Mouse (Mus musculus) hindbrain, embryonic 12.5 days (tissue): ENCODE data around the gene Vcam1. TPM values are rescaled to one million over a fixed set of nuclear protein-coding genes. Genes with fewer than 3 reads are reported as not detected.

Source experiments
- ATAC-seq: fragments of 200-750 bp; cut with Nextera tagmentation; 2 replicates; pipeline ENCODE4 v1.8.0; 2017; ENCODE audit warnings: moderate TSS enrichment; ENCODE audit not compliant: low FRiP score
- H3K27ac ChIP-seq: fragments of 300-500 bp; sonication (generic); 2 replicates; pipeline ENCODE4 v1.5.1; 2016; ENCODE audit warnings: mild to moderate bottlenecking
- H3K27me3 ChIP-seq: fragments of 300-500 bp; sonication (generic); 2 replicates; pipeline ENCODE4 v1.6.1; 2016; ENCODE audit warnings: mild to moderate bottlenecking
- H3K36me3 ChIP-seq: fragments of 300-500 bp; sonication (generic); 2 replicates; pipeline ENCODE4 v1.6.1; 2016; ENCODE audit warnings: mild to moderate bottlenecking
- H3K4me1 ChIP-seq: fragments of 300-500 bp; sonication (generic); 2 replicates; pipeline ENCODE4 v1.6.1; 2016
- H3K4me2 ChIP-seq: fragments of 300-500 bp; sonication (generic); replicated peaks from 2 replicates; pipeline ENCODE4 v1.6.1; 2016; ENCODE audit warnings: mild to moderate bottlenecking
- H3K4me3 ChIP-seq: fragments of 300-500 bp; sonication (generic); 2 replicates; pipeline ENCODE4 v1.5.1; 2016; ENCODE audit warnings: mild to moderate bottlenecking
- H3K9ac ChIP-seq: fragments of 300-500 bp; sonication (generic); 2 replicates; pipeline ENCODE4 v1.6.1; 2016; ENCODE audit warnings: mild to moderate bottlenecking, moderate library complexity
- H3K9me3 ChIP-seq: fragments of 300-500 bp; sonication (generic); replicated peaks from 2 replicates; pipeline ENCODE4 v1.6.1; 2016; ENCODE audit warnings: mild to moderate bottlenecking
- WGBS: fragments of 180-500 bp; shearing (Covaris S2); methylation state at CpG from one replicate; pipeline ENCODE4 v1.1.7; 2016; 5-methylcytosine and 5-hydroxymethylcytosine counted together
- polyA plus RNA-seq: library from polyadenylated mRNA; unstranded; fragments of >200 nt; fragmentation: Nextera tagmentation; extraction: Ambion mirVana; gene quantifications from 2 replicates; pipeline ENCODE4 v1.2.1, GENCODE M21; 2016

The Vcam1 gene
- polyA plus RNA-seq, 1 experiment from 2014 or later = 81.2 TPM

DNA sequence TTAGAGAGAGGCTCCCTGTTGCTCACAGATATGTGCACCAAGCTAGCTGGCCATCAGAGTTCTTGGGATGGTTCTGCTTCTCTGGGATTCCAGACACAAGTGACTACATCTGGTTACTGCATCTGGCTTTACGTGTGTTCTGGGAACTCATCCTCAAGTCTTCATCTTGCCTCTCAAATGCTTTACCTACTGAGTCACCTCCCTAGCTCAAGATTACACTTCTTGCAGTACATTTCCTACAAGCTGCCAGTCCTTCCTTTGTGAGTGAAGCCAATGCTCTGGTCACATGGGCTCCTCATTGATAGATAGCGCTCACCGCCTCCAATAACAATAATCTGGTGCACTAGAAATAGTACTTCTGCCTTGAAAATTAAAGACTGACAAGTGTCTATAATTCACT is 11.7 kb upstream of the Vcam1 start:
- Histone ChIP-seq H3K4me1 (no peaks in the 10 kb centered on the region), H3K4me2 (no peak overlapping the region), H3K9me3 (no peaks in the 10 kb centered on the region), H3K27me3 (no peaks in the 10 kb centered on the region), H3K9ac (no peak overlapping the region), H3K4me3 (no peak overlapping the region), H3K27ac (no peak overlapping the region), H3K36me3 (no peaks in the 10 kb centered on the region)
- ATAC-seq = no peak
- WGBS = 95% methylated on average over 3 of the region's 3 CpGs

DNA sequence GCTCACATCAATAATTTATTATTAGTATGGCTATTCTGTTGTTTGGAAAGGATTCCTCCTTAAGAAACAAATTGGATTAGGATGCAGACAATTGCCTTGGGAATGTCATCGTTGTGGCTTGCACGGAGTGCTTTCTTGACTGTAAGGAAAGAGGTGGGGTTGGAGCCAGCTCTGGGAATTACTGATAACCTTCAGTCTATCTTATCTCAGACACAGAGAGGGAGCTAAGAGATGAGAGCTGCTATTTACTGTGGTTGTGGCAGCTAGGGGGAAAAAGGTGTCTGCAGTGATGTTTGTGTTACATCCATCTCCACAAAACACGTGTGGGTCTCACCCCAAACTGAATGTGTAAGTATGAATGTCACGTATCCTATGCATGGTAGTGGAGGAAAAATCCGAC is 9.5 kb upstream of the Vcam1 start:
- 79% methylated on average over 5 of the region's 5 CpGs for WGBS
- no peak for ATAC-seq

DNA sequence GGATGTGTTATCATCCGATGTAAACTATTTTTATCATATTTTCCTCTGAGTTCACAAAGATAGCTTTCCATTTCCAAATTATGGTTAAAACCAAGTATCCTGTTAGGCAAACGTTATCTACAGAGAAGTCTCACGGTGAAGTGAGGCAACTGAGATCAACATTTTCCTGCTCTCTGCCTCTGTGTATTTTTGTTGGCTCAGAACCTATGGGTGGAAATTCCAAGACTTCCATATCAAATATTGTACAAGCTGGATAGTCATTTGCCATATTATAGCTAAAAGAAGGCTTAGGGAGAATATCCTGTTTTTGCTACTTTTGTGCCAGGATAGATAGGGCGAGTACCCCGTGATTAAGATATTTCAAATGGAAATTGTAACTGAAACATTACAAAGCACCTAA is 8.6 kb upstream of the Vcam1 start:
- H3K4me2 ChIP-seq = no peak overlapping the region
- no peaks in the 10 kb centered on the region for H3K9me3 ChIP-seq
- no peaks in the 10 kb centered on the region for H3K36me3 ChIP-seq
- no peaks in the 10 kb centered on the region for H3K4me1 ChIP-seq
- no peak overlapping the region for H3K4me3 ChIP-seq
- WGBS = 85% methylated on average over 5 of the region's 5 CpGs
- no peak overlapping the region for H3K9ac ChIP-seq
- no peak for ATAC-seq
- H3K27me3 ChIP-seq = no peaks in the 10 kb centered on the region
- no peak overlapping the region for H3K27ac ChIP-seq

More for the DNA sequence above, 9.5 kb upstream of the Vcam1 start:
- Histone ChIP-seq H3K4me1 (no peaks in the 10 kb centered on the region), H3K36me3 (no peaks in the 10 kb centered on the region), H3K4me2 (no peak overlapping the region), H3K4me3 (no peak overlapping the region), H3K9me3 (no peaks in the 10 kb centered on the region), H3K27ac (no peak overlapping the region), H3K9ac (no peak overlapping the region), H3K27me3 (no peaks in the 10 kb centered on the region)

DNA sequence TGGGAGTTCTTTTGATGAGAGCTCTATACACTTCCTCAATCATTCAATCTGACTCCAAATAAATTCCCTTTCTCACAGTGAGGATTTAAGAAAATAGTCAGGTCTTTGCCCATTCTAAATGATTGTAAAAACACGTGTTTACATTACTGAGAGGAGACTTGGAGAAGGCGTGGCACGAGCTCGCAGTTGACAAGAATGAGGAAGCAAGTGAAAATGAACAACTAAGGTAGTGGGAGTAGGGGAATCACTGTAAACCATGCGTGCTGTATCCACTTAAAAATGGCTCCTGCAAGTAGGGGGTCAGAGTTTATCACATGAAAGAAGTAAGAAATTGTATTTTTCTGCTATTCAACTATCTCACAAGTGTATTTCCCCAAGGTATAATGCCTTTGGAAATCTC is 3.9 kb upstream of the Vcam1 start:
- no peak overlapping the region for H3K4me2 ChIP-seq
- no peak overlapping the region for H3K4me3 ChIP-seq
- 74% methylated on average over 5 of the region's 5 CpGs for WGBS
- no peaks in the 10 kb centered on the region for H3K9me3 ChIP-seq
- H3K27ac ChIP-seq = no peak overlapping the region
- H3K9ac ChIP-seq = no peak overlapping the region
- H3K27me3 ChIP-seq = no peaks in the 10 kb centered on the region
- no peaks in the 10 kb centered on the region for H3K4me1 ChIP-seq
- no peak for ATAC-seq
- H3K36me3 ChIP-seq = no peaks in the 10 kb centered on the region

DNA sequence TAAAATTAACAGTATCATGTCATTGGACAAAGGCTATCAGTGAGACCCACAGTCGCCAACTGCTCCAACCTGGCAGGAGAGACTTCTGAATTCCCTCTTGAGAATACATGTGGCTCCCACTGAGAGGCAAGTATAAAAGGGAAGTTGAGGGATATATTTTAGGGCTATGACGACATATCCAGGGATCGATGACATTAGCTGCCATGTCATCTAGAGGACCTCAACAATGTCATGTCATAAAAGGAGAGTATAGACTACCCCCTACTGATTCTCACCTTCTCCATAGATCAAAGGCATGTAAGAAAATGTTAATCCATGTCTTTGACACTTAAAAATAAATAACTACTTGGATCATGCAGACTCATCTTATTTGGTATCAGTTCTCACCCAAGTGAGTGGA is 1.2 kb upstream of the Vcam1 start:
- no peak for ATAC-seq
- no peaks in the 10 kb centered on the region for H3K9me3 ChIP-seq

DNA sequence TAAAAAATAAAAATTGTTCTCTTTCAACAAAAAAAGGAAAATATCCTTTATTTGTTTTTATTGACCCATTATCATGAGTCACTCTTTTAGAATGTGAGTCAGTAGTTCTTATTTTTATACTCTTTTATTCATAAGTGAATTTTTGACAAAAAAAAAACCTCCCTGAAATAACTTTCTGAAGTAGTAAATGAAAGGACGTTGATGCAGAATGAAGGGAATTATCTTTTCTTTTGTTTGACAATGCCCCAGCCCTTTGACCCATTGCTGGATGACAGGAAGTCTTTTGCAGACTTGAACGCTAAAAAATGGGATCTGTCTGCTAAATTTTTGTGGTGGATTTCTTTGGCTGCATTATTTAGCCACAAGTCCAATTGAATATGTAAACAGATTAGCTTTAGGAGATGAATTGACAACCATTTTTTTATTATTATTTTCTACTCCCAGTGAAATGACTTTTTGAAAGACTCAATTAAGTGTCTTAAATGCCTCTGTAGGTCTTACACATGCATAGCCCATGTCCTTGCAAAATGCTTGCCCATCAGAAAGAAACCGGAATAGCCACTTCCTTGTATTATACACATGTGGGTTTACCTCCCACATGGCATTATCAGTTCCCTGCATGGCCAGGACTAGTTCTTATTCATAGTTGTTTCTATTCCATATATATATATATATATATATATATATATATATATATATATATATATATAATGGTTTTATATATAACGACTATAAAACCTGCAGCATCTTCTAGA is 530 bp upstream of the Vcam1 start:
- no peak overlapping the region for H3K4me2 ChIP-seq
- H3K27me3 ChIP-seq = no peaks in the 10 kb centered on the region
- H3K4me3 ChIP-seq = no peak overlapping the region
- no peaks in the 10 kb centered on the region for H3K9me3 ChIP-seq
- no peaks in the 10 kb centered on the region for H3K36me3 ChIP-seq
- no peak overlapping the region for H3K27ac ChIP-seq
- 43% methylated on average over 4 of the region's 4 CpGs for WGBS
- peaks cover 10% of the 10 kb centered on the region for H3K4me1 ChIP-seq
- no peak for ATAC-seq
- H3K9ac ChIP-seq = no peak overlapping the region

More for the DNA sequence above, 1.2 kb upstream of the Vcam1 start:
- H3K9ac ChIP-seq = no peak overlapping the region
- H3K4me1 ChIP-seq = peaks cover 10% of the 10 kb centered on the region
- no peaks in the 10 kb centered on the region for H3K36me3 ChIP-seq
- 81% methylated on average over 3 of the region's 3 CpGs for WGBS
- no peak overlapping the region for H3K4me2 ChIP-seq
- H3K27me3 ChIP-seq = no peaks in the 10 kb centered on the region
- H3K4me3 ChIP-seq = no peak overlapping the region
- no peak overlapping the region for H3K27ac ChIP-seq

DNA sequence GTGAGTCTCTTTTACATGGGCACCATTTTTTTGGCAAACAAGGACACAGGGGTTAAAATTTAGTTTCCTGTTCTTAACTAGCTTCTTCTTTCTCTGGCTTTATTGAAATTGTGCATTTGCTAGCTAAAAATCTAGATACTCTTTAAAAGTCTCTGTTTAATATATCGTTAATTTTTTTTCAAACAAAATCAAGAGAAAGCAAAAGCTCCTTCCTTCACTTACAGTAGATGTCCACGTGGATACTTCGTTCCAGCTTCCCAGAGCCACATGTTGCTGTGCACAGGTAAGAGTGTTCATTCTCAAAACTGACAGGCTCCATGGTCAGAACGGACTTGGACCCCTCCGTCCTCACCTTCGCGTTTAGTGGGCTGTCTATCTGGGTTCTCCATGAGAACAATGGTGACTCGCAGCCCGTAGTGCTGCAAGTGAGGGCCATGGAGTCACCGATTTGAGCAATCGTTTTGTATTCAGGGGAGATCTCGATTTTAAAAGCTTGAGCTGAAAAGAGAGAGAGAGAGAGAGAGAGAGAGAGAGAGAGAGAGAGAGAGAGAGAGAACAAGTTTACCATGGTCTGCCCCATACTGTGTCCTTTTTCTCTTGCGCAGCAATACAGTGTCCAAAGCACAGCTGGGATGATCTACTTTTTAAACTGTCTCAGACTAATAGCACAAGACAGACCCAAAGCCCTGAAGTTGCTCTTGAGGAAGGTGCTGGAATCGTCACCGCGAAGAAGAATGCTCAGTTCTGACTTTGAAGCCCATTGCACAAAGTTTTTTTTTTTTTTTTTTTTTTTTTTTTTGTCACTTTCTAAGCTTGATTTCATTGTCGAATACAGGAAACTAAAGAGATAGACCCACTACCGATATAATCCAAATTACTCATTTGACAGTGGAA is 930 bp downstream of the Vcam1 start:
- Histone ChIP-seq H3K4me3 (peak overlapping the region; percentile 27), H3K9ac (peak overlapping the region; percentile 43), H3K36me3 (0 out of 2 replicates have a peak, but pooled peaks cover 3% of the 10 kb centered on the region), H3K27ac (peak overlapping the region; percentile 62), H3K27me3 (no peaks in the 10 kb centered on the region), H3K4me2 (peak overlapping the region; percentile 48), H3K4me1 (peaks cover 10% of the 10 kb centered on the region), H3K9me3 (no peaks in the 10 kb centered on the region)
- 47% methylated on average over 18 of the region's 18 CpGs for WGBS
- ATAC-seq = peak; percentile 48; the same call in 1 of the 2 replicates

DNA sequence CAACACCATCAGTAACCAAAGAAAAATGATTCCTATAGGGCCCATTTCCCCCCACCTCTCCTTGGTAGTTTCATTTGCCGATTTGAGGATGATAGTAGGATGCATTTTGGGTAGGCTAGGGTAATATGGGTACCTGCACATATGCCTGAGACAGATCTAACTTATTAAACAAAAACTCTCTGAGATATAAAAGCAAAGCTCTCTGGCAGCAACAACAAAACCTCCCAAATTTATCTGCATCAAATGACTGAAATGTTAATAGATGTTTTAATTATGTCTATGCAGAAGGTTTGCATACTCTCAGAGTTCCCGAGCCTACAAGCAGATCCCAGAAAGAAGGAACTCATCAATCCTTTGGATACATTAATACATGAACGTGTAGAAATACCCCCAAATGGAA is 1.7 kb downstream of the Vcam1 start:
- Histone ChIP-seq H3K36me3 (0 out of 2 replicates have a peak, but pooled peaks cover 3% of the 10 kb centered on the region), H3K27me3 (no peaks in the 10 kb centered on the region), H3K4me3 (peak overlapping the region; percentile 27), H3K4me1 (peaks cover 10% of the 10 kb centered on the region), H3K4me2 (peak overlapping the region; percentile 48), H3K9ac (peak overlapping the region; percentile 43), H3K27ac (no peak overlapping the region), H3K9me3 (no peaks in the 10 kb centered on the region)
- no peak for ATAC-seq
- WGBS = 58% methylated on average over 3 of the region's 3 CpGs

DNA sequence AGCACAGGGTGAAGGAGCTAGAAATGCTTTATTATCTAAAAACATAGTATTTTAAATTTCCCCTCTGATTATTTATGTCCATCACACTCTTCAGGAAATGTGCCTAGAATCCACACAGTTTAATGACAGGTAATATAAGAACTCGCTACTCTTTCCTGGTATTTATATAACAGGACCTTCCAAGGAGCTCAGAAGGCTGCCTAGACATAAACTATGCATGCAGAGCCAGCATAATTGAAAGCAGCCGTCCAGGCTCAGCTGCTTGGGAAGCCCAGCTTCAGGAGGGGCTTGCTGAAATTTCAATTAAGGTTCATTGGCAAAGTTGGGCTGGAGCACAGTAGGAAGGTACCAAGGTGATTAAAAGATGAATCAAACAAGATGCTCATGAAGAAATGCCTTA is 2.2 kb downstream of the Vcam1 start:
- WGBS = 33% methylated on average over 2 of the region's 2 CpGs
- Histone ChIP-seq H3K36me3 (0 out of 2 replicates have a peak, but pooled peaks cover 3% of the 10 kb centered on the region), H3K4me3 (peak overlapping the region; percentile 24), H3K27ac (peak overlapping the region; percentile 75), H3K4me2 (peak overlapping the region; percentile 48), H3K4me1 (peaks cover 10% of the 10 kb centered on the region), H3K9me3 (no peaks in the 10 kb centered on the region), H3K9ac (peak overlapping the region; percentile 10; the same call in 1 of the 2 replicates), H3K27me3 (no peaks in the 10 kb centered on the region)
- no peak for ATAC-seq

DNA sequence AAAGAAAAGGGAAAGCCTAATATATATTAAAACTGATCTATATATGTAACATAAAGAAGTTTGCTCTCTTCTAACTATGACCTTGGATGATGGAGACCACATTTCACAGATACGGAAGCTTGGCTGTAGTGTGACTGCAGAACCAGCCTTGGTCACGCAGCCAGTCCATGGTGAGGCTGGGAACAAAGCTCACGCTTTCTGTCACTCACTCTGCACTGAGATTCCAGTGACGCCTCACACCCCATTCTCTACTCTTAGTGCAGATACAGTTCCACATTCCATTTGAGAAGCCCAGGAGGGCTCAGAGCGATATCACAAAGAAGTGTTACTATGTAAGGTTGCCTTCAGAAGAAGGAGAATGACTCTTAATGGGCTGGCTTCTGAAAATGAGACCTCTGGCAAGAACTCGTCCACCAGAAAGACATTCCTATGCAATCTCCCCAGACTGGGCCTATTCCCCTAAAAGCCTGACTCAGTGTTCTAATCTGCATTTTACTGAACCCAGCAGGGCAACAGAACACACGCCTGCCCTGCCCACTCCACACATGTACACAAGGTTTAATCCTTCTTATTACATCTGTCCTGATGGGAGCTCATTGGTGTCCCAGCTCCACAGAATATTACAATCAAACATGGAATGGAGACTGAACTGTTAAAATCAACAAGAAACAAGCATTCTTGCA is 2.8 kb downstream of the Vcam1 start:
- ATAC-seq = peak; percentile 84
- peak overlapping the region; percentile 48 for H3K4me2 ChIP-seq
- H3K4me3 ChIP-seq = peak overlapping the region; percentile 24
- H3K9me3 ChIP-seq = no peaks in the 10 kb centered on the region
- peak overlapping the region; percentile 20; the same call in 1 of the 2 replicates for H3K9ac ChIP-seq
- no peaks in the 10 kb centered on the region for H3K27me3 ChIP-seq
- H3K27ac ChIP-seq = peak overlapping the region; percentile 75
- WGBS = 24% methylated on average over 7 of the region's 7 CpGs
- peaks cover 10% of the 10 kb centered on the region for H3K4me1 ChIP-seq
- 0 out of 2 replicates have a peak, but pooled peaks cover 3% of the 10 kb centered on the region for H3K36me3 ChIP-seq

DNA sequence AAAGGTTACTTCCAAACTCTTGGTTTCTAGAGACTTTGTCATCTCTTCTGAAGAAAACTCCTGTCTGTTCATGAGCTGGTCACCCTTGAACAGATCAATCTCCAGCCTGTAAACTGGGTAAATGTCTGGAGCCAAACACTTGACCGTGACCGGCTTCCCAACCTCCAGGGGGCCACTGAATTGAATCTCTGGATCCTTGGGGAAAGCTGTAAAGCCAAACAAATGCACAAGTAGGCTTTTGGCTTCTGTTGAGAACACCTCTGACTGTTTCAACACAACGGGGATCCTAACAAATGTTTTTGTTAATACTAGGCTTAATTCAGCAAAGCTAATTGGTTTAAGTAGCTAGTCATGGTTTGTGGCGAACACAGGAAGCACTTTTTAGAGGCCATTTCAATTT is 3.4 kb downstream of the Vcam1 start:
- peak overlapping the region; percentile 24 for H3K4me3 ChIP-seq
- peaks cover 10% of the 10 kb centered on the region for H3K4me1 ChIP-seq
- WGBS = 19% methylated on average over 4 of the region's 4 CpGs

DNA sequence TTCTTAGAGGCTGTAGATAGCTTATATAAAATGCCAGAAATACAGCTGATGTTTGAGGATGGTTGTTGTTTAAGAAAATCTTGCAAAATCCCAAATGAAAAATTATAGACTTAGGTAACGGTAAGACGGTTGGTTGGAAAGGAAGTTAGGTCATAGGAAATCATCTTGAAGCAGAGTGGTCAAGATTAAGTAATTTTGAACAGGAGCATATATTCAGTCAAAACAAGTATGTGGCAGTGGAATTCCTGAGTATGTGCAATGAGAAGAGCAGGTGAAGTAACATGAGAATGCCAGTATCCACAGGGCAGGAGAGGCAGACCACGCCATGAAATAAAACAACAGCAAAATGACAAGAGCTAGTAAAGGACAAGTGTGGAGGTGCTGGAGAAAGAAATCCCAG is 5.7 kb downstream of the Vcam1 start:
- no peak for ATAC-seq
- H3K4me3 ChIP-seq = no peak overlapping the region
- no peaks in the 10 kb centered on the region for H3K9me3 ChIP-seq
- 0 out of 2 replicates have a peak, but pooled peaks cover 3% of the 10 kb centered on the region for H3K36me3 ChIP-seq
- no peak overlapping the region for H3K9ac ChIP-seq
- peaks cover 10% of the 10 kb centered on the region for H3K4me1 ChIP-seq
- no peak overlapping the region for H3K27ac ChIP-seq
- WGBS = 90% methylated on average over 3 of the region's 3 CpGs
- H3K4me2 ChIP-seq = no peak overlapping the region
- no peaks in the 10 kb centered on the region for H3K27me3 ChIP-seq

More for the DNA sequence above, 3.4 kb downstream of the Vcam1 start:
- ATAC-seq = peak; percentile 29
- Histone ChIP-seq H3K36me3 (0 out of 2 replicates have a peak, but pooled peaks cover 3% of the 10 kb centered on the region), H3K27ac (peak overlapping the region; percentile 75; the same call in 1 of the 2 replicates), H3K9me3 (no peaks in the 10 kb centered on the region), H3K4me2 (peak overlapping the region; percentile 48), H3K9ac (no peak overlapping the region), H3K27me3 (no peaks in the 10 kb centered on the region)
